Mouse (Mus musculus) urinary bladder, adult 18-20 months (tissue): Measurements from ENCODE around the gene Rac3.
"Not testable (repeated sequence)": the region's sequence is repeated elsewhere in the genome, so short reads cannot be mapped to it uniquely, and the experiment has no call there.

ENCODE experiments used
- DNase-seq, 2 experiments: peaks; one replicate each; pipeline ENCODE4 v3.0.0; 2022; ENCODE audit warnings: low spot score in 2 of 2, mixed read lengths in 2 of 2

Rac3 gene

GRCm38 (mm10) chr11:120727564-120727963 is 6.3 kb downstream of the Rac3 start:
- no peak for DNase-seq

- no peak for DNase-seq
These were observed 7.4 kb downstream of the Rac3 start for GRCm38 (mm10) chr11:120728530-120729240.

- DNase-seq, result not testable (repeated sequence)
These were observed 8.3 kb downstream of the Rac3 start for GRCm38 (mm10) chr11:120729432-120730050.

GRCm38 (mm10) chr11:120730331-120730870 is 9.1 kb downstream of the Rac3 start:
- no peak for DNase-seq

- no peak for DNase-seq
These were observed 10.1 kb downstream of the Rac3 start for GRCm38 (mm10) chr11:120731395-120731794.

- peak; percentile 40 to 64 for DNase-seq
These were observed 10.8 kb downstream of the Rac3 start, which contains the start of gene Cbr2 for GRCm38 (mm10) chr11:120731858-120732680. Gene Cbr2 (minus strand): TSS chr11:120732114.

GRCm38 (mm10) chr11:120733521-120733920 is 12.3 kb downstream of the Rac3 start:
- DNase-seq, result peak; percentile 38 to 62

- no peak for DNase-seq
These were observed 15.2 kb downstream of the Rac3 start for GRCm38 (mm10) chr11:120736424-120736823.

GRCm38 (mm10) chr11:120740981-120741380 is 19.7 kb downstream of the Rac3 start:
- no peak for DNase-seq

GRCm38 (mm10) chr11:120744121-120744701 is 22.9 kb downstream of the Rac3 start:
- DNase-seq, result no peak

- DNase-seq, result no peak
These were observed 26.7 kb downstream of the Rac3 start for GRCm38 (mm10) chr11:120747974-120748373.

- no peak for DNase-seq
These were observed 28.2 kb downstream of the Rac3 start for GRCm38 (mm10) chr11:120749430-120749829.

GRCm38 (mm10) chr11:120751606-120752005 is 30.3 kb downstream of the Rac3 start:
- DNase-seq, result no peak

- no peak for DNase-seq
These were observed 39.0 kb downstream of the Rac3 start for GRCm38 (mm10) chr11:120760236-120760635.

- no peak for DNase-seq
These were observed 40.8 kb downstream of the Rac3 start for GRCm38 (mm10) chr11:120761811-120762671.

- not testable (repeated sequence) for DNase-seq
These were observed 41.4 kb downstream of the Rac3 start, which contains the start of gene Hmga1b for GRCm38 (mm10) chr11:120762672-120763041. Gene Hmga1b (plus strand): TSS chr11:120762794.

GRCm38 (mm10) chr11:120763121-120763999 is 42.1 kb downstream of the Rac3 start:
- not testable (repeated sequence) for DNase-seq

- DNase-seq, result not testable (repeated sequence)
These were observed 45.8 kb downstream of the Rac3 start for GRCm38 (mm10) chr11:120767023-120767422.

GRCm38 (mm10) chr11:120768206-120768605 is 46.9 kb downstream of the Rac3 start:
- DNase-seq, result no peak

- DNase-seq, result no peak
These were observed 51.5 kb downstream of the Rac3 start for GRCm38 (mm10) chr11:120772749-120773148.
